Mouse (Mus musculus) kidney, postnatal 14 days (tissue): ENCODE data around the gene Plekhg5.

Experiments used
- DNase-seq: peaks from one replicate; pipeline ENCODE4 v3.0.0; 2022; ENCODE audit warnings: mixed read lengths

Gene Plekhg5

DNA sequence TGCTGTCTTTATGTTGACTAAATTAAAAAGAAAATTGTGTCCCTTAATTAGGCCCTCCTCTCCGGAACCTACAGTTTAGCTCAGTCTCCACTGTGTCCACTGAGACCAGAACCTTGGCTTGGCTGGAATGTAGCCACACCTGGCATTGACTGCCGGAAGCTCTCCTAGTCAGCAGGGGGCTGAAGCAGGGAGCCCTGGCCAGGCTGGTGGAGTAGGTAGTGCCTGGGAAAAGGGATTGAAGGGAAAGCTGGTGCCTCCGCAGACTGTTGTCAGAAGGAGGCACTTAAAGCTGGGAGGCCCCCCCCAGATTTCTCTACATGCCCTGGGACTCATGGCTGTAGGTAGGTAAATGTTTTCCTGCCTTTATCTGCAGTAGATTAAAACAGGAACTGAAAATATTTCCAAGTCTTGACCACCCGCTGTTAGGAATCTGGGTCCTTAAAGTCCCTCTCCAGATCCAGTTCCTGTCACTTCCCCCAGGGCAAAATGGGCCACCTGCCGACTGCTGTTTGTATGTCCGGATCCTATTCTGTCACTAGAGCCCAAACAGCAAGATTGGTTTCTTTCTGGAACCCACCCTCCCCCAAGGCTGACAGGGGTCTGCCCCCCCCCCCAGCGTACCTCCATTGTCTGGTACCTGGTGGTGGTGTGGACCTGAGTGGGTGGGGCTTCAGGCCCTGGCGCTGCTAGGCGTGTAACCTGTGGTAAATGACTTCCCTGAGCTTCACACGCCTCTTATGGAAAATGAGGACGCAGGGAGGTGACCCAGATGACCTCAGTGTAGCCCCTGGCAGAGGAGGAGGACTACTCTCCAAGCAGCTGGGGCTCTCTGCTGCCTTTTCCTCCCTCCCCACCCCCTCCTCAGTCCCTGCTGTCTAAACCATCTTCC lies 25.9 kb downstream of the Plekhg5 start:
- no peak for DNase-seq

GRCm38 (mm10) chr4:152100541-152100940 lies 28.2 kb downstream of the Plekhg5 start:
- DNase-seq: no peak

- DNase-seq: no peak
Measured at GRCm38 (mm10) chr4:152101081-152101653, 28.9 kb downstream of the Plekhg5 start.

DNA sequence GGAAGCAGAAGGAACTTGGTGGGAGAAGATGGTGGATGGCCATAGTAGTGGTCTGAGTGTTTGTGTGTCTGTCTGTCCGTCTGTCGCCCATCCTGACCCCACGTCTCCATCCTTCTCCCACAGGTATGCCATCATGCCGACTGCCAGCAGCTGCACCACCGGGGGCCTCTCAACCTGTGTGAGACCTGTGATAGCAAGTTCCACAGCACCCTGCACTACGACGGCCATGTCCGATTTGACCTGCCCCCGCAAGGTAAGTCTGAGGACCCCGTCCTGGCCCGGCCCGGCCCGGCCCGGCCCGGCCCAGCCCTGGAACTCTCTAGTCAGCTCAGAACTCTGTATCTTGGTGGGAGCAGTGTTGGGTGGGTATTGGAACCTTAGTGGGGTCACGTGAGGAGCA lies 29.6 kb downstream of the Plekhg5 start:
- no peak for DNase-seq

- DNase-seq: peak; percentile 84
Measured at GRCm38 (mm10) chr4:152103025-152103424, 30.7 kb downstream of the Plekhg5 start.

GRCm38 (mm10) chr4:152106746-152107145 lies 34.4 kb downstream of the Plekhg5 start:
- DNase-seq: no peak

- peak; percentile 92 for DNase-seq
Measured at GRCm38 (mm10) chr4:152107493-152107892, 35.2 kb downstream of the Plekhg5 start.

- peak; percentile 92 for DNase-seq
Measured at GRCm38 (mm10) chr4:152107971-152108509, 35.7 kb downstream of the Plekhg5 start.

DNA sequence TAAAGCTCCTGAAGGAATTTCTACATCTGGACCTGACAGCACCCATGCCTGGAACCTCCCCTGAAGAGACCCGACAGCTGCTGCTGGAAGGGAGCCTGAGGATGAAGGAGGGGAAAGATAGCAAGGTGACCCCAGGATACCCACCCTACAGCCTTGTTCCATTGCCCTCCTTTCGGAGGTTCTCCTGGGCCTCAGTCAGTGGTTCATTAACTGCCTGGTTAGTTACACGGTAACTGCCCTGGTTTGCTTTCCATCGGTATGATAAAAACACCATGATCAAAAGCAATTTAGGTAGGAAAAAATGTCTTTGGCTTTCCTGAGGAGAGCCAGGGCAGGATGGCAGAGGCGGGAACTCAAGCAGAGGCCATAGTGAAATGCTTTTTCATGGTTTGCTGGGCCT lies 36.4 kb downstream of the Plekhg5 start:
- DNase-seq: no peak

- no peak for DNase-seq
Measured at GRCm38 (mm10) chr4:152109509-152109908, 37.2 kb downstream of the Plekhg5 start.

DNA sequence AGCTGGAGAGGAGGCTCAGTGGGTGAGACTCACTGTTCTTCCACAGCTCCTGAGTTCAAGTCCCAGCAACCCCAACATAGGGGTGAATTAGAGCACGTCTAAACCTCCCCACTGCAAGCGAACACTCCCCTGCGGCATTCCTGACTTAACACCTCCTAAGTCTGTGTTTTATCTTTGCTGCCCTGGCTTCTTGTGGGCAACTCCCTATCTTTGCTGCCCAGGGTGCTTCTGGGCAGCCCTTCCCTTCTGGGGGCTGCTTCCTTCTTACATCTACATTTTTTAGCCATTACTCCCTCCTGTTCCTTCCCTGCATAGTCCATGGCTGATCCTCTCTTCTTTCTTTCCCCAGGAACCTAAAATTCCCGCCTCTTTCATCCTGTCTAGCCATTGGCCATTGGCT lies 38.4 kb downstream of the Plekhg5 start:
- DNase-seq: no peak

DNA sequence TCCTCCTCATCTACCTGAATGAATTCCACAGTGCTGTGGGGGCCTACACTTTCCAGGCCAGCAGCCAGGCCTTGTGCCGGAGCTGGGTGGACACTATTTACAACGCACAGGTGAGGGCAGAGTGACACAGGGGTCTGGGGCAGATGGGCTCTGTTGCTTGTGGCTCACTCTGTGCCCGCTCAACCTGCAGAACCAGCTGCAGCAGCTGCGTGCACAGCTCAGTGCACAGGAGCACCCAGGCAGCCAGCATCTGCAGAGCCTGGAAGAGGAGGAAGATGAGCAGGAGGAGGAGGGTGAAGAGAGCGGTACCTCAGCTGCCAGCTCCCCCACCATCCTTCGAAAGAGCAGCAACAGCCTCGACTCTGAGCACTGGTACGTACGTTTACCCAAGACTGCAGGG lies 40.0 kb downstream of the Plekhg5 start:
- DNase-seq: no peak

DNA sequence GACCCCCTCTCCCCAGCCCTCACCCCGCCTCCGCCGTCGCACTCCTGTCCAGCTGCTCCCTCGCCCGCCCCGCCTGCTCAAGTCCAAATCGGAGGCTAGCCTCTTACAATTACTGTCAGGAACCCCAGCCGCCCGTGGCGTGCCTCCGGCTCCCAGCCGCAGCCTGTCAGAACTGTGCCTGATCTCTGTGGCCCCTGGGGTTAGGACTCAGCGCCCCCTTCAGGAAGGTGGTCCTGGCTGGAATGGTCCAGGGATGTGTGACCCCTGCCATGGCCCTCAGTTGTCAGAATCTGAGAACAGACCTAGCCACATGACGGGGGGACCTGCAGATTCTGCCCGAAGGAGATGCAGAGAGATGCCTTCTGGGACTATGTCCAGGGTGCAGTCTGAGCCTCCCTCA lies 41.8 kb downstream of the Plekhg5 start:
- no peak for DNase-seq

DNA sequence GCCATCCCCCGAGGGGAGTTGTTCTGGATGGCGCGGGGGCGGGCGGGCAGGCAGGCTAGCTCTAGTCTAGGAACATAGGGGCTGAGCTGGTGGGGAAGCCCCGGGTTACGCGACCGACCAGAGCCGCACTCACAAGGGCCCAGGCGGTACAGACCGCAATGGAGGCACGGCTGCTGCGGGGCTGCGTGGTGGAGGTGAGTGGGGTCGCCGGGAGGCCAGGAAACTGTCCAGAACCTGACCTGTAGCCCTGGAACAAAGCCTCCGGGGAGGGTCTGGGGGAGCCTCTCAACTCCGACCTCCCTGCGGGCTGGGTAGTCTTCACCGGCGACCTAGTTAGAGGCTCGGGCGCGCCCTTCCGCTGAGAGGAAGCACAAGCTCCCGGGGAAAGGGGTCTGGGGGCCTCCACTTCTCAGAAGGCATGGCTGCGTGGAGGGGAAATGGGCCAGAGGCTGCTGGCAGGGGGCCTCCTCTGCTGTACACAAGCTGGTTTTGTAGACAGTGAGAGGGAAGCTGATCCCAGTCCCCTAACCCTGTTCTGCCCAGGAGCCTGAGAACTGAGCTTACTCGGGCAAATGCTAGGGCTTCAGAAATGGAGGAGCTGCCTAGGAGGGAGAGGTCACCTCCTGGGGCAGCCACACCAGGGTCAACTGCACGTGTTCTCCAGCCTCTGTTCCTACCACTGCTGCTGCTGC lies 43.8 kb downstream of the Plekhg5 start, which contains the start of gene Tnfrsf25:
TSS of gene Tnfrsf25 (plus strand) at position 14 of the 692 bp plus-strand sequence.
- DNase-seq: no peak

DNA sequence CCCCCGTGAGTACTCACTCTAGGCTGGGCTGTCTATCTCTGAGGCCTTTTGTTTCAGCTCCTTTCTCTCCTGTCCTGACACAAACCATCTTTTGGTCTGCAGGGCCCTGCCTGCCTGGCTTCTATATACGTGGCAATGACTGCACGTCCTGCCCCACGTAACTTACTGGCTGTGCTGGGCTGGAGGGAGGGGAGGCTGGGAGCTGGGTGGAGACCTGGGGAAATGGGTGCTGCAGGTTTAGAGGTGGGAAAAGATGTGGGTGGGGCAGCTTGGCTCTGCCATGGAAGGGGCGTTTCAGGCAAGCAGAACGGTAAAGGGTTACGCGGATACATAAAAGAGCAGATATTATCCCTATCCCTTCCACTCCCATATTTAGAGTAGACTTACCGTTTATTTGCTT lies 45.2 kb downstream of the Plekhg5 start:
- DNase-seq: no peak

GRCm38 (mm10) chr4:152119396-152120292 lies 47.3 kb downstream of the Plekhg5 start:
- peak; percentile 65 for DNase-seq

DNA sequence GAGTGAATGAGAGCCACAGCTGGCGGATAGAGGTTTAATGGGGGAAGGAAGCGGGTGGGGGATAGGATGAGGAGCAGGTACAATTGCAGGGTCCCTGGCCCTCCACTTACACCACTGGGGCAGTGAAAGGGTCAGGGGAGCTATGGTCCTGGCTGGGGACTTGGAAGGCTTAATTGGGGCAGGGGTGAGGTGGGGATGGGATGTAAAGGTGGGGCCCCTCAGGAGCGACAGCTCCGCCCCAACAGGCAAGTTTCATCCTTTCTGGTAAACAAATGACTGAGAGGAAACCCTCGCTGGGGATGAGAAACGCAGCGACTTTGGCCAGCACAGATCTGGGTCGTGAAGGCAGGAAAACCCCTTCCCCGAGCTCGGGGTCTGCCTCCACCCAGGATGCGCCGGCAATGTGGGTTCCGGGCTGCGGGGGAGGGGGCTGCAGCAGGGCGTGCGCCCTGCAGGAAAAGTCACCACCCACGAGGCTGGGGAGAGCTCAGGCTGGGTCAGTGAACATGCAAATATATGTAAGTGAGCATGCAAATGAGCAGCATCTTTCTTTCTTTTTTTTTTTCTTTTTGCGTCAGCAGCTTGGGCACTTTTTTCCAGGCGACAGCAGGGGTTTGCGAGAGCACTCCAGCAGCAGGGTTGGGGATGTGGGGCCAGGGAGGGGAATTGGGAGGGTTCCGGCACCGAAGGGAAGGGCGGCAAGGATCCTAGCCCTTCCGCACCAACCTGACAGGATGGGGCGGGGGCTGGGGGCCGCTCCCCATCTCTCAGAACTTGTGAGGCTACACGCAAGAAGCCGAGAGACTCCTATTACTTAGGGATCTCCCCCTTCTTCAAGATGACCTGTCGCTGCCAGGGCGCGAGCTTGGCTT lies 48.2 kb downstream of the Plekhg5 start:
- DNase-seq: no peak

DNA sequence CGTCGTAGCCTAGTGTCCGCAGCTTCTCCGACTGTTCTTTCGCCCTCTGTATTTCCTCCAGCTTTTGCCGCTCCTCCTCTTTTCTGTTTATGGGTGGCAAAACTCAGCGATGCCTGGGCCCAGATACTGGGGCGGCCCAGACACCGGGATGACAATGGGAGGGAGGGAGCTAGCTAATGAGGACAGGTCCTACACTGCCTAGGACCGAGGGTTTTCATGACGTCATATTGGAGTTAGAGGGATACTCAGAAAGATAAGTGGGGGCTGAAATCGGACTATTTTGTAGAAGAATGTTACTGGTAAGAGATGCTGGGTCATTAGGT lies 48.8 kb downstream of the Plekhg5 start:
- no peak for DNase-seq

DNA sequence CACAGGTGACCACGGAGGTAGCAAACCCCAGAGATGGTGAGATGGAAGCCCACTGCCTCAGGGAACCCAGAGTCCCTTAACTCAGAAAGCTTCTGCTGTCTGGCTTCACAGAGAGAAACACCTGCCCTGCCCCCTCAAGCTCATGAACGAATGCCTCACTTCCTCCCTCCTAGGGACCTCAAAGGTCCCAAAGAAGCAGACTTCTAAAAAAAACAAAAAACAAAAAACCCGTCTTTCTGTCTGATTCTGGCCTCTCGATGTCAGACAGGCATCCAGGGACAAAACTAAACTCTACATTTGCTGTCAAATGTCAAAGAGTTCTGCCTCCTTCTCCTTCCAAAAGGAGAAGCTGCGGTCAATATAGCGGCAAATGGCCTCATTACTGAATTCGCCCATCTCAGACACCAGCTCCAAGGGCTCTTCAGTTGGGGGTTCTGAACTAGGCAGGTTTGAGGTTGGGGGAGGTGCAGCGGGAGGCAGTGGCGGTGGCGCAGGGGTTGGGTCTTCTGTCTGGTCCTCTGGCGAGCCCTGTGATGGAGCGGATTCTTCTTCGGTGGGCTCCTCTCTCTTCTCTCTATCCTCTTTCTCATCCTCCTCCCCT lies 52.2 kb downstream of the Plekhg5 start:
- no peak for DNase-seq

GRCm38 (mm10) chr4:152125161-152126025 lies 53.1 kb downstream of the Plekhg5 start:
- DNase-seq: no peak
